9 mouse cellular contexts compared by ENCODE assay signal in genomic region chr5:143049013-143049385, GRCm38 (mm10).
A peak's percentile ranks its signal among the peaks of the same experiment; 100 is the strongest.
DNase-seq lines count a peak whose midpoint lies in the region; ATAC-seq and TF ChIP-seq lines count a peak whose summit lies in the region.
"Had no signal": no experiment of that assay in that cellular context is flagged by ENCODE, and none has a peak within 500 bp of the region (broad histone marks: within the 10 kb centered on the region; RNA-seq: fewer than 3 reads in every experiment).

No protein-coding gene starts in this region.

- no peak for TF ChIP-seq POLR2A in heart, adult 2 months (IDR thresholded peaks at IDR 0.05; ENCODE audit: insufficient read depth, low read depth, low read length)
- TF ChIP-seq POLR2A in limb, embryonic 14.5 days (IDR thresholded peaks at IDR 0.05; ENCODE audit: borderline replicate concordance, extremely low read depth, insufficient read depth, insufficient read length): no peak

- 76% methylated on average over 1 of the region's 1 CpGs for WGBS in heart, adult 2 months
- 63% methylated on average over 1 of the region's 1 CpGs for WGBS in lung, postnatal 0 days
- WGBS in limb, embryonic 14.5 days: 82% methylated on average over 1 of the region's 1 CpGs
- 70% methylated on average over 1 of the region's 1 CpGs for WGBS in stomach, embryonic 16.5 days

- no peaks in the 10 kb centered on the region for H3K9me3 ChIP-seq in lung, postnatal 0 days (ENCODE audit: low read length)
- no peaks in the 10 kb centered on the region for H3K9me3 ChIP-seq in limb, embryonic 14.5 days (ENCODE audit: control insufficient read depth, low read length)
- H3K9me3 ChIP-seq in stomach, embryonic 16.5 days (replicated peaks; ENCODE audit: control insufficient read depth, low read length): no peaks in the 10 kb centered on the region

- no peaks in the 10 kb centered on the region for H3K79me2 ChIP-seq in heart, adult 2 months (replicated peaks; ENCODE audit: control insufficient read depth, insufficient read depth, low read length)

- H3K4me1 ChIP-seq in heart, adult 2 months (ENCODE audit: control insufficient read depth, insufficient read depth, low read length): peaks cover 28% of the 10 kb centered on the region
- H3K4me1 ChIP-seq in lung, postnatal 0 days (ENCODE audit: insufficient read depth, low read depth, low read length): peaks cover 29% of the 10 kb centered on the region
- H3K4me1 ChIP-seq in limb, embryonic 14.5 days (ENCODE audit: control insufficient read depth, insufficient read depth, low read length): peaks cover 5% of the 10 kb centered on the region; the same call in 1 of the 2 replicates
- H3K4me1 ChIP-seq in stomach, embryonic 16.5 days (ENCODE audit: control insufficient read depth, insufficient read depth, low read length): peaks cover 48% of the 10 kb centered on the region

- DNase-seq in heart, adult 2 months: no peak
- no peak for DNase-seq in heart, postnatal 25 days (ENCODE audit: low spot score)
- DNase-seq in lung, postnatal 0 days (ENCODE audit: low spot score): no peak
- no peak for DNase-seq in lung, adult 18-20 months
- no peak for DNase-seq in limb, embryonic 14.5 days (ENCODE audit: low spot score)
- no peak for DNase-seq in ovary, postnatal 10 days (ENCODE audit: low spot score)
- no peak for DNase-seq in layer of hippocampus, adult 9-11 months
- DNase-seq: adrenal gland, postnatal 25 days had no signal

- H3K36me3 ChIP-seq in heart, adult 2 months (ENCODE audit: control insufficient read depth, insufficient read depth, low read length): peaks cover 23% of the 10 kb centered on the region
- H3K36me3 ChIP-seq in lung, postnatal 0 days (ENCODE audit: insufficient read depth, low read length): no peaks in the 10 kb centered on the region
- peaks cover 27% of the 10 kb centered on the region for H3K36me3 ChIP-seq in limb, embryonic 14.5 days (ENCODE audit: control insufficient read depth, insufficient read depth, low read length)
- no peaks in the 10 kb centered on the region for H3K36me3 ChIP-seq in stomach, embryonic 16.5 days (ENCODE audit: control insufficient read depth, insufficient read depth, low read length)

- ATAC-seq in lung, postnatal 0 days: no peak
- no peak for ATAC-seq in limb, embryonic 14.5 days (ENCODE audit: low FRiP score, low read depth)
- ATAC-seq in stomach, embryonic 16.5 days (ENCODE audit: insufficient read depth, low FRiP score): no peak

- TF ChIP-seq CTCF in heart, adult 2 months (IDR thresholded peaks at IDR 0.05): no peak
- no peak for TF ChIP-seq CTCF in lung, postnatal 0 days (IDR thresholded peaks at IDR 0.05)

- intact Hi-C loops in heart, adult 2 months (cut with DNase I): no loop called here
- intact Hi-C loops in heart, postnatal 25 days (cut with DNase I): no loop called here

- no peak for TF ChIP-seq EP300 in heart, adult 2 months (IDR thresholded peaks at IDR 0.05; ENCODE audit: insufficient read depth, low read depth, low read length)
- no peak for TF ChIP-seq EP300 in lung, postnatal 0 days (IDR thresholded peaks at IDR 0.05)

- no peak overlapping the region for H3K4me3 ChIP-seq in heart, adult 2 months
- H3K4me3 ChIP-seq in lung, postnatal 0 days (ENCODE audit: low read depth, low read length): no peak overlapping the region
- no peak overlapping the region for H3K4me3 ChIP-seq in limb, embryonic 14.5 days (replicated peaks; ENCODE audit: low read length)
- no peak overlapping the region for H3K4me3 ChIP-seq in stomach, embryonic 16.5 days (replicated peaks; ENCODE audit: low read length)

- H3K9ac ChIP-seq in heart, adult 2 months (ENCODE audit: low read depth, low read length): no peak overlapping the region
- no peak overlapping the region for H3K9ac ChIP-seq in lung, postnatal 0 days (replicated peaks; ENCODE audit: low read depth)
- H3K9ac ChIP-seq in limb, embryonic 14.5 days (ENCODE audit: low read depth, low read length, severe bottlenecking): no peak overlapping the region
- H3K9ac ChIP-seq in stomach, embryonic 16.5 days (ENCODE audit: low read length): no peak overlapping the region

- H3K27ac ChIP-seq in heart, adult 2 months: peak overlapping the region; percentile 3; the same call in 1 of the 2 replicates
- peak overlapping the region; percentile 64 for H3K27ac ChIP-seq in lung, postnatal 0 days (ENCODE audit: low read length)
- H3K27ac ChIP-seq in limb, embryonic 14.5 days (replicated peaks; ENCODE audit: low read depth, low read length): peak overlapping the region; percentile 3; the same call in 1 of the 2 replicates
- peak overlapping the region; percentile 90 for H3K27ac ChIP-seq in stomach, embryonic 16.5 days (ENCODE audit: low read length)

- no peak overlapping the region for H3K4me2 ChIP-seq in lung, postnatal 0 days (replicated peaks; ENCODE audit: low read depth, low read length)
- no peak overlapping the region for H3K4me2 ChIP-seq in limb, embryonic 14.5 days (replicated peaks; ENCODE audit: low read depth, low read length, severe bottlenecking)
- no peak overlapping the region for H3K4me2 ChIP-seq in stomach, embryonic 16.5 days (ENCODE audit: low read depth, low read length)

- no peaks in the 10 kb centered on the region for H3K27me3 ChIP-seq in heart, adult 2 months (ENCODE audit: control insufficient read depth, insufficient read depth, low read length)
- H3K27me3 ChIP-seq in lung, postnatal 0 days (replicated peaks; ENCODE audit: insufficient read depth, low read length): no peaks in the 10 kb centered on the region
- no peaks in the 10 kb centered on the region for H3K27me3 ChIP-seq in limb, embryonic 14.5 days (ENCODE audit: control insufficient read depth, insufficient read depth, low read length)
- no peaks in the 10 kb centered on the region for H3K27me3 ChIP-seq in stomach, embryonic 16.5 days (ENCODE audit: control insufficient read depth, insufficient read depth, low read length)

Comparison
In these comparisons a context has a peak if more than half of its experiments do, and no peak if none do; other contexts are left out.
1. H3K27ac ChIP-seq: peak in every context shown above with its lines; median percentile 90 in stomach, embryonic 16.5 days; 64 in lung, postnatal 0 days; 3 in heart, adult 2 months; 3 in limb, embryonic 14.5 days.